Mouse (Mus musculus) v-Abl transformed pro-B cells (cell line): ENCODE results near the gene Ptpn1.

Source experiments
- in situ Hi-C, 2 experiments: fragments of 400-800 bp; cut with MboI; formaldehyde crosslinking; loops; one replicate each; pipeline ENCODE4 v1.15.1; 2025; ENCODE audit not compliant: unreplicated experiment in 2 of 2

Gene Ptpn1

GRCm38 (mm10) chr2:167942199-167942925, 10.5 kb downstream of the Ptpn1 start:
- in situ Hi-C loops = no loop called here

- in situ Hi-C loops = no loop called here
Observed at GRCm38 (mm10) chr2:167942926-167943633, 11.2 kb downstream of the Ptpn1 start.

- in situ Hi-C loops = no loop called here
Observed at GRCm38 (mm10) chr2:167944193-167944592, 12.3 kb downstream of the Ptpn1 start.

- in situ Hi-C loops = no loop called here
Observed at GRCm38 (mm10) chr2:167945451-167945850, 13.6 kb downstream of the Ptpn1 start.

- in situ Hi-C loops = no loop called here
Observed at GRCm38 (mm10) chr2:167947251-167947650, 15.4 kb downstream of the Ptpn1 start.

GRCm38 (mm10) chr2:167948047-167948446, 16.2 kb downstream of the Ptpn1 start:
- in situ Hi-C loops = no loop called here

GRCm38 (mm10) chr2:167948557-167948956, 16.7 kb downstream of the Ptpn1 start:
- in situ Hi-C loops = no loop called here

GRCm38 (mm10) chr2:167949250-167949649, 17.4 kb downstream of the Ptpn1 start:
- in situ Hi-C loops = no loop called here

- in situ Hi-C loops = no loop called here
Observed at GRCm38 (mm10) chr2:167949808-167950207, 18.0 kb downstream of the Ptpn1 start.

GRCm38 (mm10) chr2:167950681-167951080, 18.8 kb downstream of the Ptpn1 start:
- in situ Hi-C loops = no loop called here

- in situ Hi-C loops = no loop called here
Observed at GRCm38 (mm10) chr2:167951301-167952211, 19.7 kb downstream of the Ptpn1 start.

- in situ Hi-C loops = no loop called here
Observed at GRCm38 (mm10) chr2:167953819-167954218, 22.0 kb downstream of the Ptpn1 start.

- in situ Hi-C loops = no loop called here
Observed at GRCm38 (mm10) chr2:167954928-167955327, 23.1 kb downstream of the Ptpn1 start.

GRCm38 (mm10) chr2:167957539-167957938, 25.7 kb downstream of the Ptpn1 start:
- in situ Hi-C loops = no loop called here

GRCm38 (mm10) chr2:167958082-167958788, 26.4 kb downstream of the Ptpn1 start:
- in situ Hi-C loops = no loop called here

- in situ Hi-C loops = no loop called here
Observed at GRCm38 (mm10) chr2:167958843-167959242, 27.0 kb downstream of the Ptpn1 start.

GRCm38 (mm10) chr2:167959384-167959911, 27.6 kb downstream of the Ptpn1 start:
- in situ Hi-C loops = no loop called here

GRCm38 (mm10) chr2:167959996-167960395, 28.1 kb downstream of the Ptpn1 start:
- in situ Hi-C loops = loop anchor here in 1 of 2 experiments (5.0 kb wide), 1 partner anchor 47 kb away; no protein-coding TSS in a partner anchor

GRCm38 (mm10) chr2:167960584-167960983, 28.7 kb downstream of the Ptpn1 start:
- in situ Hi-C loops = loop anchor here in 1 of 2 experiments (5.0 kb wide), 1 partner anchor 47 kb away; no protein-coding TSS in a partner anchor

- in situ Hi-C loops = loop anchor here in 1 of 2 experiments (5.0 kb wide), 1 partner anchor 45 kb away; no protein-coding TSS in a partner anchor
Observed at GRCm38 (mm10) chr2:167962347-167962746, 30.5 kb downstream of the Ptpn1 start.
